Mouse (Mus musculus): ENCODE measurements at regions not wholly inside any gene's neighbourhood (a gene's known extent, or its start where the extent isn't known, plus 50 kb on each side); places are given as distances from the start of the nearest gene placed in this dataset.

GRCm38 (mm10) chr1:142738376-142738775 lies 902.1 kb upstream of the B3galt2 start:
- TF ChIP-seq CTCF (IDR thresholded peaks at IDR 0.05; ENCODE audit: control insufficient read depth, insufficient read depth, low read length) (no peak), POLR2A (IDR thresholded peaks at IDR 0.05; ENCODE audit: borderline replicate concordance, control insufficient read depth, low read depth, low read length) (no peak)
